Mouse (Mus musculus) right cerebral cortex, adult 18-20 months (tissue): Measurements from ENCODE around the gene Zfp750.

Experiments
- DNase-seq: peaks from one replicate; pipeline ENCODE4 v3.0.0; 2022; ENCODE audit warnings: mixed read lengths

Gene Zfp750

DNA sequence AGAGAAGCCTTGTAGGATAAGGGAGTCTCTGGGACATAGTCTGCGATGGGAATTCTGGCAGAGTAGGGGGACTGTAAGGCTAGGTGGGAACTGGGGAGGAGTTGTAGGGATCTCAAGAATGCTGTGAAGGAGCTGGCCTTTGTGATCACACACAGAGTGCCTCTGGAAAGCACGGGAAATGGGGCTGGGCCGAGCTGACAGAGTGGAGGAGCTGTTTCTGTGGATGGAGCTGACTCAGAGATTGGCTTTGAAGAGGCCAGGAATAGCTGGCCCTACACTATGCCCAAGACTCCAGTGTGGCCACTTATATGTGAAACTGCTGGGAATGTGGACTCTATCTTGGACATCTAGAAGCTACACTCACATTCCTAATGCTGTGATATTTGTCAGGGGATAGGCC, 17.4 kb upstream of the Zfp750 start:
- DNase-seq, result no peak

DNA sequence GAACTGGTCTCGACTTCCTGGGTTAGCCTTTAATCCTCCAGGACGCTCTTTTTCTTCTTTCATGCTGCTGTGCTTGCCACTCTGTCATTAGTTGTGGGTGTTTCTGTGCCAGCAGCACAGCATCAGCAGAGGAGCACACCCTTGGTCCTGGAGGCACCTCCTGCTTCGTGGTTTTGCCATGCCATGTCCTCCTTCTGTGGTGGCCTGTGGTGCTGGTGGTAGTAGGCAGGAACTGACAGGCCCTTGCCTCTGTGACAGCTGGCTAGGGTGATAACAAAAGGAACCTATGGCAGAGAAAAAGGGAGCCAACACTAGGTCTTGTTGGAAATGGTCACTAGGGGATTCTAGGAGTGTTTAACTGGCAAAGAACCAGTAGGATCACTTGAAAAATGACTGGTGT, 10.6 kb upstream of the Zfp750 start:
- DNase-seq, result no peak

GRCm38 (mm10) chr11:121524191-121524590, 5.1 kb upstream of the Zfp750 start:
- DNase-seq, result no peak

DNA sequence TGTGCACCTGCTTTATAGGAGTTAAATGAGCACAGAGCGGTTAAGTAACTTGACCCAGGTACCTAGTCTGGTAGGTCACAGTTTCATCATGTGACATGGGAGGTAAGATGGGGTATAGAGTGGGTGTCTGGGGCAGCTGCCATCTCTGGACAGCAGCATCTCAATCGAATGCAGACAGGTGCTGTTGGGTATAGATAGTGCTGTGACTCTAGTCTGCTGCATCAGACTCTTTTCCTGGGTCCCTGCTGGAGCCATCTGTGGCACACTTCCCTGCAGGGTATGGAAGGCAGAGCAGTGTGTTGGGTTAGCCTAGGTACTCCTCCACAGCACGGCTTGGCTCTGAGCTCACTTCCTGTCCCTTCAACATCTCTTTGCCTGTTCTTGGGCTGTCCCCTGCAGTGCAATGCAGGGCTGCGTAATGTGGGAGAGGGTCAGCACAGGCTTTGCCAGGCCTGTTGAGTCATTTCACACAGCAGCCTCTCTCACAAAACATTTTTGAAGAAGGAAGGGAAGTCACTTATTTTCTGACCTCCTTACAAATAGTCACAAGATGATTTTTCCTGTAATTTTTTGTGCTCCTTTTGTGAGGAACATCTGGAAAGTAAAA, 3.1 kb upstream of the Zfp750 start:
- no peak for DNase-seq

- DNase-seq, result no peak
Observed at GRCm38 (mm10) chr11:121520761-121521160, 1.6 kb upstream of the Zfp750 start.

GRCm38 (mm10) chr11:121519703-121520102, 570 bp upstream of the Zfp750 start:
- DNase-seq, result no peak

GRCm38 (mm10) chr11:121517687-121518465, 1.3 kb downstream of the Zfp750 start:
- DNase-seq, result no peak

- DNase-seq, result no peak
Observed at GRCm38 (mm10) chr11:121516906-121517305, 2.2 kb downstream of the Zfp750 start.

DNA sequence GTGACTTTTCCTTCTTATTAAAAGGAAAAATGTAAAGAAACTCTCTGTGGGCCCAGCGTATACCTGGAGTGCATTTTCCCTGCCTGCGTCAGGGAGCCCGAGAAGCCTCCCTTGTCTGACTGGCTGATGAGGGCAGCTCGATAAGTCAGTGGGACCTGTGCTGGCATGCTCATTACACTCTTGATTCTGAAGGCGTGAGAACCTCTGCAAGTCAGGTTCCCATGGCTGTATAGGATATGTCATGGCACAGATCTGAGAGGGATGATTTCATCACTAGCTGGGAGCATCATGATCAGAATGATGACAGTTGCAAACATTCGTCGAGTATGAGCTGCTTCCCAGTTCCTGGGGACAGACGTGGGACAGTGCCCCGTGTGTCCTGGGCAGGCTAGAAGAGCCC, 3.1 kb downstream of the Zfp750 start:
- DNase-seq, result no peak

GRCm38 (mm10) chr11:121512896-121513572, 6.1 kb downstream of the Zfp750 start:
- DNase-seq, result no peak

DNA sequence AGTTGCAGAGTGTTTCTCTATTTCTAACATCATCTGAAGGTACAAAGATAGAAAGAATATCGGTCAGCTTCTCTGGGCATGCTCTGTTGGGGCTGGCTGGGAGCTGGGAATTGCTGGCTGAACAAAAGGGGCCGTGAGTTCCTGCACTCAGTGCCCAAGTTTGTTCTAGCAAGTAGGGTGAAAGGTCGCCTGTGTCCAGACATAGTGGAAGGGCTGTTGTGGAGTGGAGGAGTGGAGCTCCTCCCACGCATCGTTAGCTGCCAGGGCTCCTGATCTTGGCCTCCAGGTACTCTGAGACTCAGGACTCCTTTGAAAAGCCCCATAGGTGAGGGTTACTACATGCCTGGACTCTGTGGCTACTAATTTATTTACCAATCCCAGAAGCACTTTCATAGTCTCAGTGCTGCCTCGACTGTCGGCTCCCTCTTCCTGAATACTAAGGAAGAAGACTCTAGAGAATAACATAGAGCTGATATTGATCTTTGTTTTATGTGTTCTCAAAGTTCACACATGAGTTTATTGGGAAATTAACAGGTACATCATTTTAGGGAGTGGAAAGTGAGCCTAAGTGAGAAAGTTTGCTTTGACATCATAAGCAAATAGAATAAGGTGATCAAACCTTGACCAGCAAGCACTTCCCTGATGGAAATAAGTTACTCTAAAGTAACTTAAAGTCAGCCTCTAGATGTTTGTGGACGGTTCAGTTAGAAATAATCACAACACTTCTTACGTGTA, 8.5 kb downstream of the Zfp750 start:
- DNase-seq, result no peak

DNA sequence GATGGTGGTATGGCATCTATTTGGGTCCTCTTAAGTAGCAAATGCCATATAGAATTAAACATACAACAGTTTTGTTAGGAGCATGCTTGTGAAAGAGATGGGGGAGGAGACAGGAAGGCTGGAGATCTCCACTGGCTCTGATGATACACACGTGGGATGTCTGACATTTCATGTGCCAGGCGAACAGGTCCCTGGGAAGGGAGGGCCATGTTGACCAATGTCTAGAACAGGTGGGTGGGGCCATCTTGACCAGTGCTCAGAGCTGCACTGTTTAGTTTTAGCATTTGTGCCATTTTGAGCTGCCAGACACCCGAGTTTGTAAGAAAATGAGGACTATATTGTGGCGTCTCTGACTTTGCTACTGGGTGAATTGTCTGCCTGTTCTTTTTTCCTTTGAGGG, 10.7 kb downstream of the Zfp750 start:
- DNase-seq, result no peak

DNA sequence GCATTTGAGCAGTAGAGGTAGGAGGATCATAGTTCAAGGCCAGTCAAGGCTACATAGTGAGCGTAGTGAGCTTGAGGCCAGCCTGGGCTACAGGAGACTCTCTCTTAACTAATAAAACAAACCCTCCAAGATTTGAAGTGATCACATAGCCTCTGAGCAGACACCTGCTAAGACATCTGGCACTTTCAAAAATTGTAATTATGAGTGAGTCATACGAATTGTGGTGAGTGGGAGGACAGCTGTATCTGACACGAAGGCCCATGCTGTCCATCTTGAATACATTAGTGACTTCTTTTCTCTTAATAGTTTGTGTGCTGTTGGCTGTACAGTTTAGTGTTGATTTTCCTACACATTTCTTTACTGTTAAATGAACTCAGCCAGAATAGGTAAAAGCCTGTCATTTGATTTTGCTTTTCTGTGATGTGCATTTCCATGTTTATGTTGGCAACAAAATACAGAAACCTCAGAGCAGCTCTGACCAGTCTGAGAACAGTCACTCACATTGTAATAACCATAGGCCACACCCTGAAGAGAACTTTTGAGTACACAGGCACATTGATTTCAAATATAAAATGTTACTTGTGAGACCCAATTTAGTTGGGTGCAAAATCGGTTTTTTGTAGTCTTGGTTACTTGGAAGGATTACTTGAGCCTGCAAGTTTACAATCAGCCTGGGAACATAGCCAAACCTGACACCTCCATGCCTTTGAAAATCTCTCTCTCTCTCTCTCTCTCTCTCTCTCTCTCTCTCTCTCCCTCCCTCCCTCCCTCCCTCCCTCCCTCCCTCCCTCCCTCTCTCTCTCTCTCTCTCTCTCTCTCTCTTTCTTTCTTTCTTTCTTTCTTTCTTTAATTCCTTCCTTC, 16.9 kb downstream of the Zfp750 start:
- no peak for DNase-seq

- no peak for DNase-seq
Observed at GRCm38 (mm10) chr11:121501525-121501924, 17.6 kb downstream of the Zfp750 start.

- DNase-seq, result no peak
Observed at GRCm38 (mm10) chr11:121500595-121500994, 18.5 kb downstream of the Zfp750 start.

DNA sequence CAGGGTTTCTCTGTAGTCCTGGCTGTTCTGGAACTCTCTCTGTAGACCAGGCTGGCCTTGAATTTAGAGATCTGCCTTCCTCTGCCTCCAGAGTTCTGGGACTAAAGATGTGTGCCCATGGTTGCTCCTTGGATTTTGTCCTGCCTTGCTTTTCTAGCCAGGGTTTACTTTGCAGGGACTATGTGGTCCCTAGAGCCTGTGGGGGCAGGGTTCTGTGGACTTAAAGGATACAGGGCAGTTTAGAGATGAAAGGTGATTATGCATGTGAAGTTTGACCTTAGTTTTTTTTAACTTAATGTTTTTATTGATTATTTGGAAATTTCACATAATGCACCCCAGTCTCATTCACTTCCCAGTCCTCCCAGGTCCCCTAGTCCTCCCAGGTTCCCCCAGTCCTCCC, 28.5 kb downstream of the Zfp750 start:
- DNase-seq, result no peak

GRCm38 (mm10) chr11:121485882-121486281, 33.3 kb downstream of the Zfp750 start:
- DNase-seq, result no peak

GRCm38 (mm10) chr11:121481129-121481528, 38.0 kb downstream of the Zfp750 start:
- DNase-seq, result no peak

DNA sequence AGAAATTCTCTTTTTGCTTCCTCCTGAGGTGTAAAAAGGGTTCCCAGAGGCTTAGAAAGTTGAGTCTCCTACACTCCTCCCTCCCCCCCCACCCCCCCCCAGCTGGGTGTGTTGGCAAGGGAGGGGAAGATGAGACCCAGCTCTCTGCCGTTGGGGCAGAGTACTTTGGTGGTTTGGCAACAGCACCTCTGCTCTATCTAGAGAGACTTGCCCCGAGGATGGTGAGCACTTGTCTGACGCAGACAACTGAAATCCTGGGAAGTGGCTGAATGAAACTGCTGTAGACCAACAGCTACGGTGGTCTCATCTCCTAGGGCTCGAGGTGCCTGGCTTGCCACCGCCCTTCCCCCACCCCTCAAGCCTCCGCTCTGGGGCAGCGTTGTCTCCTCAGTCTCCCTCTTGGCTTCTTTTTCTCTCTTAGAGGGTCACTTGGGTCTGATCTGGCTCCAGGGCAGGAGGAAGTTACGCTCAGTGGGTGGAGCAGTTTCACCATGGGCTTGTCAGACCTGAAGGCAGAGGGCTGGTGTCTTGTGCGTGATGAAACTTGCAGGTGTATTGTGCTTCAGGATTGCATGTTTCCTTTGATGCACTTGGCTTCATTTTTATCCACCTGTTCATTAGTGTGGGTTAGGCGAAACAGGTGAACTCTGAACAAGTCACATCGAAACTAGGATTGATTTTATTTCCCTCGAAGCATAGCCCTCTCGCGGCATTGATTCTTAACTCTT, 39.5 kb downstream of the Zfp750 start:
- no peak for DNase-seq

DNA sequence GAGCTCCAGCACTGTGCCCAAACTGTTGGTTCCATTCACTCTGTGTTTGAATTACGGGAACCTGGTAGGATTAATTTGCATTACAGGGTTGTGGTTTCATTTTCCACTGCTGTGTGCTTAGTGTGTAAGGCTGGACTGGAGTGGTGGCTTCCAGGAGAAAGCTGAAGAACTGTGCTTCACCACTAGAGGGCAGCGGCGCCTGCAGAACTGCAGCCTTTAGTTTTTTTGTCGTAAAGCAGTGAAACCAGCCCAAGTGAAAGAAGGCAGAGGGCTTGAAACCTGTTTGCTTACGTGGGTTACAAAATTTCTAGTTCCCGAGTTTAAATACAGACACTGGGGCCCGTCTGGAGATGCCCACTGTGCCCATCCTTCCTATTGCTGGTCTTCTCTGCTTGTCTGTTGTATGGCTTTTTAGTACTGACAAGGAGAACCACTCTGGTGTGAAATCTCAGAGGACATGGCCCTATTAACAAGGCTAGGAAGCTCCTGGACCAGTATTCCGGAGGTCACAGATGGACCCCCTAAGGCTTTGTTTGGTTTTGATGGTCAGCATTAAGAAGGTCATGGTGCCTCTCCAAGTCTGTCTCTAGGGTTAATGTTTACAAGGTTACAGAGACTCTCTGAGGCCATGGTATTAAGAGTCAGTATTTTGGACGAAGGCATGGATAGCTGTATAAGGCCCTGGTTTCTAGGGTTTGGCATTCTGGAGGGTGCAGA, 43.3 kb downstream of the Zfp750 start:
- DNase-seq, result peak; percentile 66

DNA sequence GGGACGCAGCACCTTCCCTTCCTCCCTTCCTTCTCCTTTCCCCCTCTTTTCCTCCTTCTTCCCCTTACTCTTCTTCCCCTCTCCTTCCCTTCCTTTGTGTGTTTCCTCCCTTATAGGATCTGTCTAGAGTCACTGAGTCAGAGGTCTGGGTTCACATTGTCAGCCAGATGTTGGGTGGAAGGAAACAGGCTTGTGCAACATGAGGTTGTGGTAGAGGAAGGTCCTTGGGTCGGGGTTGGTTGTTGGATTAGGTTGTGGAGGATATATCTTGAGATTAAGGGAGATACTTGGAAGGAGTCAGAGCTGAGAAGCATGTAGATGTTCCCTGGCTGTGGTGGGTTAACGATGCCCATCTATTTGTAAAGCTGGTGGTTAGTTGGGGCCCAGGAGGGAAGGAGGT, 44.3 kb downstream of the Zfp750 start:
- no peak for DNase-seq
